In the genomic region with DNA sequence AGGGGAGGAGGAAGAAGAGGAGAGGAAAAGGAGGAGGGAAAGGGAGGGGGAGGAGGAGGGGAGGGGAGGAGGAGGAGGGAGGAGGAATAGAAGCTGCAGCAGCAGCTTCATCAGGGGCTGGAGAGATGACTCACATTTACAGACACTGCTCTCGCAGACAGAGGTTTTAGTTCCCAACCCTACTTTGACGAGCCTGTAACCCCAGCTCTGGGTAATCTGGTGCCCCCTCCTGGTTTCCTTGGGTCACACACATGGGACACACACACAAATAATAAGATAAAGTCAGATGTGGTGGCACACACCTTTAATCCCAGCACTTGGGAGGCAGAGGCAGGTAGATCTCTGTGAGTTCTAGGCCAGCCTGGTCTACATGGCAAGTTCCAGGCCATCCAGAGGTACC, we compare ENCODE assay signal across 8 mouse cellular contexts. TPM values are rescaled to one million over a fixed set of nuclear protein-coding genes. Genes with fewer than 3 reads are reported as not detected.
DNase-seq lines count a peak whose midpoint lies in the region; ATAC-seq and TF ChIP-seq lines count a peak whose summit lies in the region.

No protein-coding gene starts in this region.

- TF ChIP-seq POLR2A in thymus, adult 2 months (IDR thresholded peaks at IDR 0.05; ENCODE audit: control insufficient read depth, extremely low read depth, insufficient read depth, low read length, poor library complexity) = no peak

- H3K4me3 ChIP-seq in thymus, adult 2 months (ENCODE audit: control insufficient read depth, insufficient read depth, low read length) = no peak overlapping the region
- no peak overlapping the region for H3K4me3 ChIP-seq in liver, embryonic 14.5 days (ENCODE audit: insufficient read depth in 1 of 2, low read depth in 2 of 2, low read length in 2 of 2)
- no peak overlapping the region for H3K4me3 ChIP-seq in limb, embryonic 10.5 days
- no peak overlapping the region for H3K4me3 ChIP-seq in hindbrain, embryonic 14.5 days (replicated peaks; ENCODE audit: low read length)

- TF ChIP-seq EP300 in liver, embryonic 14.5 days (IDR thresholded peaks at IDR 0.05; ENCODE audit: low read depth) = no peak

- no peaks in the 10 kb centered on the region for H3K36me3 ChIP-seq in thymus, adult 2 months (ENCODE audit: control insufficient read depth, insufficient read depth, low read length)
- no peaks in the 10 kb centered on the region for H3K36me3 ChIP-seq in liver, embryonic 14.5 days (replicated peaks; ENCODE audit: control insufficient read depth, insufficient read depth, low read depth)
- H3K36me3 ChIP-seq in limb, embryonic 10.5 days = peaks cover 14% of the 10 kb centered on the region
- H3K36me3 ChIP-seq in hindbrain, embryonic 14.5 days (replicated peaks; ENCODE audit: control insufficient read depth, insufficient read depth) = peaks cover 54% of the 10 kb centered on the region

- H3K27ac ChIP-seq in thymus, adult 2 months (ENCODE audit: control insufficient read depth, insufficient read depth, low read length) = no peak overlapping the region
- H3K27ac ChIP-seq in liver, embryonic 14.5 days = no peak overlapping the region
- no peak overlapping the region for H3K27ac ChIP-seq in limb, embryonic 10.5 days
- H3K27ac ChIP-seq in hindbrain, embryonic 14.5 days = no peak overlapping the region

- no peaks in the 10 kb centered on the region for H3K9me3 ChIP-seq in liver, embryonic 14.5 days (ENCODE audit: control insufficient read depth, low read length)
- H3K9me3 ChIP-seq in limb, embryonic 10.5 days (replicated peaks) = no peaks in the 10 kb centered on the region
- H3K9me3 ChIP-seq in hindbrain, embryonic 14.5 days (ENCODE audit: control insufficient read depth, low read length) = no peaks in the 10 kb centered on the region

- no peaks in the 10 kb centered on the region for H3K27me3 ChIP-seq in thymus, adult 2 months (ENCODE audit: control insufficient read depth, insufficient read depth, low read length)
- no peaks in the 10 kb centered on the region for H3K27me3 ChIP-seq in liver, embryonic 14.5 days (ENCODE audit: control insufficient read depth, insufficient read depth, low read length)
- H3K27me3 ChIP-seq in limb, embryonic 10.5 days (ENCODE audit: low read depth, poor library complexity, severe bottlenecking) = no peaks in the 10 kb centered on the region
- H3K27me3 ChIP-seq in hindbrain, embryonic 14.5 days (ENCODE audit: control insufficient read depth, insufficient read depth, low read length) = no peaks in the 10 kb centered on the region

- WGBS in thymus, adult 2 months = 21% methylated on average over 2 of the region's 2 CpGs
- 9% methylated on average over 2 of the region's 2 CpGs for WGBS in liver, embryonic 14.5 days (ENCODE audit: insufficient replicate concordance)
- WGBS in limb, embryonic 10.5 days = 39% methylated on average over 2 of the region's 2 CpGs
- WGBS in hindbrain, embryonic 14.5 days = 46% methylated on average over 2 of the region's 2 CpGs

- no peak overlapping the region for H3K9ac ChIP-seq in liver, embryonic 14.5 days (replicated peaks)
- no peak overlapping the region for H3K9ac ChIP-seq in hindbrain, embryonic 14.5 days

- H3K4me2 ChIP-seq in liver, embryonic 14.5 days (ENCODE audit: low read depth) = no peak overlapping the region
- no peak overlapping the region for H3K4me2 ChIP-seq in hindbrain, embryonic 14.5 days (replicated peaks)

- ATAC-seq in cerebellum, adult (ENCODE audit: insufficient number of reproducible peaks, low FRiP score, low TSS enrichment) = no peak
- ATAC-seq in liver, embryonic 14.5 days (ENCODE audit: insufficient read depth) = peak; percentile 38; the same call in 1 of the 2 replicates
- ATAC-seq in hindbrain, embryonic 14.5 days (ENCODE audit: low FRiP score) = no peak

- TF ChIP-seq CTCF in thymus, adult 2 months (IDR thresholded peaks at IDR 0.05; ENCODE audit: borderline replicate concordance, control insufficient read depth, extremely low read depth, insufficient read depth, low read length, poor library complexity) = no peak
- peak; percentile 82 for TF ChIP-seq CTCF in liver, embryonic 14.5 days (IDR thresholded peaks at IDR 0.05; ENCODE audit: low read depth)

- DNase-seq in cerebellum, postnatal 10 days = peak; percentile 34 to 35
- peak; percentile 38 for DNase-seq in thymus, adult 2 months
- no peak for DNase-seq in thymus, adult 18-20 months
- DNase-seq in liver, embryonic 14.5 days (ENCODE audit: low read depth in 3 of 3, low spot score in 3 of 3) = peak; percentile 25 to 44 (median 41)
- DNase-seq in thymus, postnatal 4 days = peak; percentile 62
- DNase-seq in limb, embryonic 10.5 days (ENCODE audit: low spot score) = no peak
- DNase-seq in hindbrain, embryonic 14.5 days (ENCODE audit: low spot score) = no peak

- H3K4me1 ChIP-seq in thymus, adult 2 months (replicated peaks; ENCODE audit: control insufficient read depth, insufficient read depth, low read length) = no peaks in the 10 kb centered on the region
- H3K4me1 ChIP-seq in liver, embryonic 14.5 days (replicated peaks; ENCODE audit: control insufficient read depth in 2 of 2, insufficient read depth in 2 of 2, low read length in 1 of 2) = peaks cover 0 to 8% of the 10 kb centered on the region in 2 experiments; a peak in 2 of 4 replicates
- peaks cover 18% of the 10 kb centered on the region for H3K4me1 ChIP-seq in limb, embryonic 10.5 days
- H3K4me1 ChIP-seq in hindbrain, embryonic 14.5 days (replicated peaks; ENCODE audit: control insufficient read depth, insufficient read depth, low read length) = no peaks in the 10 kb centered on the region

RNA-seq across cellular contexts. Expression of a gene that starts 19.1 kb away (rescaled TPM):
- 25.7 and 30.5 TPM in 2 replicates for polyA plus RNA-seq in thymus, adult 2 months (2012; rRNA removed)
- polyA plus RNA-seq in liver, embryonic 14.5 days (2012; rRNA removed) = 30.1 and 39.7 TPM in 2 replicates
- polyA plus RNA-seq in liver, embryonic 14.5 days (2014; fragmentation: Nextera tagmentation; extraction: Ambion mirVana) = 32.8 and 37.6 TPM in 2 replicates
- polyA plus RNA-seq in limb, embryonic 10.5 days (2016; fragmentation: Nextera tagmentation; extraction: Ambion mirVana) = 56.9 and 61.0 TPM in 2 replicates
- 20.5 and 21.5 TPM in 2 replicates for polyA plus RNA-seq in hindbrain, embryonic 14.5 days (2014; fragmentation: Nextera tagmentation; extraction: Ambion mirVana)

RNA-seq across cellular contexts. Expression of a gene that starts 27.2 kb away (rescaled TPM):
- polyA plus RNA-seq in thymus, adult 2 months (2012; rRNA removed) = 9.7 and 10.9 TPM in 2 replicates
- polyA plus RNA-seq in liver, embryonic 14.5 days (2012; rRNA removed) = 3.5 and 3.7 TPM in 2 replicates
- 1.9 and 2.7 TPM in 2 replicates for polyA plus RNA-seq in liver, embryonic 14.5 days (2014; fragmentation: Nextera tagmentation; extraction: Ambion mirVana)
- polyA plus RNA-seq in limb, embryonic 10.5 days (2016; fragmentation: Nextera tagmentation; extraction: Ambion mirVana) = 22.0 and 25.8 TPM in 2 replicates
- polyA plus RNA-seq in hindbrain, embryonic 14.5 days (2014; fragmentation: Nextera tagmentation; extraction: Ambion mirVana) = 59.5 and 74.7 TPM in 2 replicates

RNA-seq across cellular contexts. Expression of a gene that starts 43.2 kb away (rescaled TPM):
- 11.0 and 14.7 TPM in 2 replicates for polyA plus RNA-seq in thymus, adult 2 months (2012; rRNA removed)
- 1.3 and 1.8 TPM in 2 replicates for polyA plus RNA-seq in liver, embryonic 14.5 days (2012; rRNA removed)
- polyA plus RNA-seq in liver, embryonic 14.5 days (2014; fragmentation: Nextera tagmentation; extraction: Ambion mirVana) = 1.4 and 2.0 TPM in 2 replicates
- polyA plus RNA-seq in limb, embryonic 10.5 days (2016; fragmentation: Nextera tagmentation; extraction: Ambion mirVana) = 1.7 and 2.6 TPM in 2 replicates
- 0.84 and 1.1 TPM in 2 replicates for polyA plus RNA-seq in hindbrain, embryonic 14.5 days (2014; fragmentation: Nextera tagmentation; extraction: Ambion mirVana)

Comparison
In these comparisons a context has a peak if more than half of its experiments do, and no peak if none do; other contexts are left out.
1. DNase-seq: peak in cerebellum, postnatal 10 days (2 of 2), thymus, adult 2 months (single experiment), liver, embryonic 14.5 days (3 of 3) and thymus, postnatal 4 days (single experiment); none in thymus, adult 18-20 months (0 of 2), limb, embryonic 10.5 days (single experiment) and hindbrain, embryonic 14.5 days (single experiment).